Mouse (Mus musculus) urinary bladder, adult 18-20 months (tissue): ENCODE results near the gene Olfr3.

ENCODE experiments used
- DNase-seq, 2 experiments: peaks; one replicate each; pipeline ENCODE4 v3.0.0; 2022; ENCODE audit warnings: low spot score in 2 of 2, mixed read lengths in 2 of 2

The Olfr3 gene

DNA sequence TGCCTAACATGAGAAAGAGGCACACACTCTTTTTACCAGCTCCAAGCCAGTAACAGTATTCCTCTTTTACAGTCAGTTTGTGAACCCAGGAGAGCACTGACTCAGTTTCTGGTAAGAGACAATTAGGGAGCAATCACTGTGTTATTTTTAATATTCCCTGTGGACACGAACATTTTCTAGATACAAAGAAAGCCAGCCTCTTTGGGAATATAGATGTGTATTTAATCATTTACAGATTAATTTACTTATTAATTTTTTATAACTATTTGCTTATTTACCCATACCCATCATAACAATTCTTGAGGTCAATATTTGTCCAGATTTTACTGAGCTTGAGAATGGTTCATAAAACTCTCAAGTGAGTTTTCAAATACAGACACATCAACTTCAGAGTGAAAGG is at the start of gene Olfr3:
TSS of gene Olfr3 (minus strand) at position 101 of the 400 bp plus-strand sequence.
- no peak for DNase-seq

DNA sequence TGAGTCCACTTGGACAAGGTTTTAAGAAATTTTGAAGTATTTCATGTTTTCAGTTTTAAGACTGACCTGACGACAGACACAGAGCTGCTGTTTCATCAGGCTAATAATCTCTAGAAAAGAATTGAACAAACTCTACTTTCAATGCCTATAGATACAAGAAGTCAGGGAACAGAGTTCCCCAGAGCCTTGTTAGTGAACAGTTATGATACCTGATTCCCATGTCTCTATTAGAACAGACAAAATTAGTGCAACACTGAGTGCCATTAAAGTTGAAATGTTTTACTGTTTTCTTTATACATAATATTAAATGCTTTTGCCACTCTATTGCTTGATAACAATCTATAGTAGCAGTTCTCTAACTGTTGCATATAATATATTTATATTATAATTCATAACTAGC is 45.7 kb upstream of the Olfr3 start, which contains the start of gene Olfr351:
TSS of gene Olfr351 (minus strand) at position 101 of the 400 bp plus-strand sequence.
- no peak for DNase-seq

DNA sequence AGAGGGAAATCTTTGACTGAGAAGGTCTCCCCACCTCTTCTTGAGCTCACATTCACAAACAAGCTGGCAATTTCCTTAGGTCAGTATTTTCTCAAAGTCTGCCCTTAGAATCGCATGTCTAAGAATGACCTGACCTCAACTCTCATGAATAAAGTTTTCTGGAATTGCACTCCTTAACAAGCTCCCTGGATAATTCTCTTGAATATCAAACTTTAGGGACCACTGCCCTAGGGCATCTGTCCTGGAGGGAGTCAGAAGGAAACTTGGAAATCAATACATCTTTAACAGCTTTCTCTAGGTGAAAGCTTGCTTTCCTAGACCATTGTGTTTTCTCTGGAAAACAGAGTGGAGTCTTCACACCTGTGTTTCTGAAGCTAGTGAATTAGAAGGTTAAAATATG is 29.2 kb upstream of the Olfr3 start, which contains the start of gene Olfr350:
TSS of gene Olfr350 (plus strand) at position 301 of the 400 bp plus-strand sequence.
- DNase-seq = no peak

DNA sequence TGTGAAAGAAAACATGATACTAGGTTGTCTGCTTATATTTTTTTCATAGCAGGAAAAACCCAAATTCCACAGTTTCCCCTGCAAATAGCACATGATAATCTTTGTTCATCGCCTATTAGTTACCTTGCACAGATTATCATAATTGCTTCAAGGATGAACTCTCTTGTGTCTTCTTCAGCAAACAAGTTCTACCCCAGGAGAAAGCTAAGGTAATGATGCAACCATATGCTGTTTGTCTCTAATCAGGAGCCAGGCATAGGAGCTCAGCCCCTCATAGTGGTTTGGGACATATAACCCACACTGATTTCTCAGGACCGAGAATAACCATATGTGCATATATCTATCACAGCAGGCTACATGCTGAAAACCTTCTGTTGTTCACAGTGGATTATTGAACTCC is 26.6 kb downstream of the Olfr3 start, which contains the start of gene Olfr50:
TSS of gene Olfr50 (plus strand) at position 301 of the 400 bp plus-strand sequence.
- no peak for DNase-seq

DNA sequence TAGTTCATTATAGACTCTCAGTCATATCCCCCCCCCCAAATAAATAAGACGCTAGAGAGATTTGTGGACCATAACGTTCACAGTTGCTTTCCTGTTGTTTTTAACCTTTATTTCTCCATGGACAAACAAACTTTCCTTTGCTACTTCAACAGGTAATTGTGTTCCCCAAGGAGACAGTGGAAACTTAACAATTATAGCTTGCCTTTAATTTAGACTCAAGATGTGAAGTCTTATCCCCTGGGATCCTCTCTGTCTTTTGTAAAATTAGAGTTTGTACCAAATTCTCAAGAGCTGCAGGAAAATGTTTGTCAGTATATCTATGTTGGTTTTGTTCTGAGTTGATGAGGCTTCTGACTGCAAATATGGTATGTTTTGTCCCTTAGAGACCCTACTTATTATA is 32.9 kb downstream of the Olfr3 start, which contains the start of gene Olfr348:
TSS of gene Olfr348 (plus strand) at position 301 of the 400 bp plus-strand sequence.
- no peak for DNase-seq
